Mouse (Mus musculus) right cerebral cortex, postnatal 4 days (tissue): ENCODE results near the gene Zfp583.
"Not testable (repeated sequence)": the region's sequence is repeated elsewhere in the genome, so short reads cannot be mapped to it uniquely, and the experiment has no call there.

Experiments
- DNase-seq: peaks from one replicate; pipeline ENCODE4 v3.0.0-alpha.2; 2022

Zfp583 gene

DNA sequence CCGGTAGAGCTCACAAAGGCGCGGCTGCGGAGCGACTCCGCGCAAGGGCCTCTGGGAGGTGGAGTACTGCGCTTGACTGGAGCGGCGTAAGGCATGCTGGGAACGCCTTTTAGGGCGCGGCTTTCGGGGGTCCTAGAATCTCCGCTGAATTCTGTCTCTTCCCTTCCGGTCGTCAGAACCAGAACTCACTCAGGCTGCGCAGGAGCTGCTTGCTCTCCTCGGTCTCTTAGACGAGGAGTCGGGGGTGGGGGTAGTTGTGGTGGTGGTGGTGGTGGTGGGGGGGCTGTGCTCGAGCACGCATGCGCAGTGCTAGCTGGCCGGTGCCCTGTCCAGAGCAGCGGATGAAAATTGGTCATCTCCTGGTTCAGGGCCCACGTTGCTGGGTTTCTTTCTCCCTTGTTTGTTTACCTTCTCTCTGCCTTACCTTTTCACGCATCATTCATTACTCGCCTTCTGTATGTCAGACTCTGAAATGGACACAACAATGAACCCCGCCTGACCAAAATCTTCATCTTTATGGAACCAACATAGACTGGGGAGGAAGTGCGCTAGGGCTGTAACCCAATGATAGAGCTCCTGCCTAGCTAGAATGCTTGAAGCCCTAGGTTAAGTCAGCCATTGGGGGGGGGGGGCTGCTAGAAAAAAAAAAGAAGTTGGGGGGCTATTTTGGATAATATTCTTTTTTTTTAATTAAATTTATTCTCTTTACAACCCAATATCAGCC is at the start of gene Zfp583:
Gene Zfp583, minus strand, starts transcription at position 53 of the 724 bp plus-strand sequence.
- DNase-seq, result peak; percentile 83

DNA sequence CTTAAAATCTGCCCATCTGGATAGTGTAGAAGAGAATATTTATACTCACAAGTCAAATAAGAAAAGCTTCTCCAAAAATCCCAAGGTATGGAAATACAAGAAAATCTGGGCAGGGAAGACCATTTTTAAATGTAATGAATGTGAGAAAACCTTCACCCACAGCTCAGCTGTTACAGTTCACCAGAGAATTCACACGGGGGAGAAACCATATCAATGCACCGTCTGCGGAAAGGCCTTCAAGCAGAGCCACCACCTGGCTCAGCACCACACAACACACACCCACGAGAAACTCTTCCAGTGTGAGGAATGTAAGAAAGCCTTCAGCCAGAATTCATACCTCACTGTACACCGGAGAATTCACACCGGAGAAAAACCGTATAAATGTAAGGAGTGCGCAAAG is 47.4 kb upstream of the Zfp583 start:
- DNase-seq, result no peak

DNA sequence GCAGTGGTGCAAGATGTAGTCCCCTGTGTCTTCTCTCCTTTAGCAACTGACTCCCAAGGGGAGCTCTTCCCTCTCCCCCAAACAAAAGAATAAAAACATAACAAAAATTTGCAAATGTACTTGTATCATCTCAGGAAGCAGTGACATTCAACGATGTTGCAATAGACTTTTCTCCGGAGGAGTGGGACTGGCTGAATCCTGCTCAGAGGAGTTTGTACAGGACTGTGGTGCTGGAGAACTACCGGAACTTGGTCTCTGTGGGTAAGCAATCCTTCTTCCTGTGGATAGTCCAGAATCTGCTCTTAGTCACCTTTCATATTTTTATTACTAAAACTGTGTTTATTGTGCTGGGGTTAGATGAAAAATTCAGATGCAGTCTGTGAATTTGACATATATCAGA is 41.9 kb upstream of the Zfp583 start:
- no peak for DNase-seq

- DNase-seq, result no peak
Observed at GRCm38 (mm10) chr7:6369460-6369859, 38.4 kb upstream of the Zfp583 start.

DNA sequence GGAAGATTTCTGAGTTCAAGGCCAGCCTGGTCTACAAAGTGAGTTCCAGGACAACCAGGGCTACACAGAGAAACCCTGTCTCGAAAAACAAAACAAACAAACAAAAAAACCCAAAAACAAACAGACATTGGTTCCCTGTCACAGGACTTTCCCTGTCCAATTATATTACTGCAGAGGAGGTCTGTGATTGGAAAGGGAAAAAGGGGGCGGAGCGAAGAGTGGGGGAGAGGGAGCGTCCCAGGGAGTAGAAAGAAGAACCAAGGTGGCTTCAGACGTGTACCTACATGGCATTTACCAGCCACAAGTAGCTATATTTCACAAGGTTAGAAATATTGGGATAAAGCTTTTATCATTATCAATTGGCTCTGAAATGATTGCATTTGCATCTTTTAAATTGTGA is 37.1 kb upstream of the Zfp583 start:
- DNase-seq, result not testable (repeated sequence)

DNA sequence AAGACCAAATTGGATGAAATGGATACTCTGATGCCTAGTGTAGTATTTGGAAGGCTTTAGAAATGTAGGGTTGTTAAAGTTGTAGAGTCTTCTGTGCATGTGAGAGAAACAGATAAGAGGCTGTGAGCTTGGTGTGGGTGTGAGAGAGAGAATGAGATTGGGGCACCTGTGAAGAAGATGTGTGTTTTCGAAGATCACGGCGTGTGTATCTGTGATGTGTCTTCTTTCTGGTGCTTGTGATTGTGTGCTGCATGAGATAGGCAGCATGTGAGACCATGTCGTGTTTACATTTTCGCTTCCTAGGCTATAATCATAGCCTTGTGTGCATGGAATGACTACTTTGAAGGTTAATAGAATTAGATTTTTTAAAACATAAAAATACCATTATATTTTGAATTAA is 36.1 kb upstream of the Zfp583 start:
- no peak for DNase-seq

GRCm38 (mm10) chr7:6364761-6365160 is 33.7 kb upstream of the Zfp583 start:
- no peak for DNase-seq

DNA sequence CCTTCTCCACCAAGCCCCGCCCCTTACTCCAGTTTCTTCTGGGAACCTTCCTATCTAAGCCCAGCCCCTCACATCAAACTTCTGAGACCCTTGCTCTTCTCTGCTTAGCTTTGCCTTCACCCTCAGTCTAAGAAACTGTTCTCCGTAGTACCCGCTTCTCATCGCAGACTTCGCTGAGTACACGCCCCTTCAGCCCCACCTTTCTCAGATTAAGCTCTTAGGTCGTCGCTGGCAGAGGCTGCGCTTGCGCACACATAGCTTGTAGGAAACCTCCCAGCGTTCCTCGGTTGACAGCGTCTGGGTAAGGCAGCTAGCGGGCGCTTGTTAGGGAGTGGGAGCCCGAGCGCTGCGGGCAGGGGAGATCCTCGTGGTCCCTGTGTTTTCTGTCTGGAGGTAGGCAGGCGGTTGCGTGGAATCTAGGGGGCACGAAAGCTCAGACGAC is 32.0 kb upstream of the Zfp583 start, which contains the start of gene Zfp78:
Gene Zfp78, plus strand, starts transcription at position 234 of the 442 bp plus-strand sequence.
- DNase-seq, result peak; percentile 77

GRCm38 (mm10) chr7:6362268-6363046 is 31.4 kb upstream of the Zfp583 start:
- peak; percentile 95 for DNase-seq

DNA sequence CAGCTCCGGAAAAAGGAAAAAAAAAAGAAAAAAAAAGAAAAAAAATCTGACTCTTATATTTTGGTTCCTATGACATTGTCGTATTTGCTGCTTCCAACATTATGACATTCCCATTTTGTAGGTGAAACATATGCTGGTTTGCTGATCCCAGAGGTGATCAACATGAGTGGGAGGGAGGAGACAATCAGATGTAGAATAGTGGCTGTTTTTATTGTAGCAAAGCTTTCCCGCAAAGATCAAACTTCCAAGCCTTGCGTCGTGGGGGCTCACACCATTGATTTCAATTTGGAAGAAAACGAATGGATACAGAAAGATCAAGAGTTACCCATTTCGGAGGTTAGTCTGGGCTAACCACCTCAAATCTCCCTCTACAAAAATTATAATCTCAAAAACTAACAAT is 30.7 kb upstream of the Zfp583 start:
- DNase-seq, result no peak

GRCm38 (mm10) chr7:6360477-6361060 is 29.5 kb upstream of the Zfp583 start:
- no peak for DNase-seq

GRCm38 (mm10) chr7:6358937-6359590 is 28.0 kb upstream of the Zfp583 start:
- DNase-seq, result no peak

- DNase-seq, result no peak
Observed at GRCm38 (mm10) chr7:6358121-6358520, 27.0 kb upstream of the Zfp583 start.

DNA sequence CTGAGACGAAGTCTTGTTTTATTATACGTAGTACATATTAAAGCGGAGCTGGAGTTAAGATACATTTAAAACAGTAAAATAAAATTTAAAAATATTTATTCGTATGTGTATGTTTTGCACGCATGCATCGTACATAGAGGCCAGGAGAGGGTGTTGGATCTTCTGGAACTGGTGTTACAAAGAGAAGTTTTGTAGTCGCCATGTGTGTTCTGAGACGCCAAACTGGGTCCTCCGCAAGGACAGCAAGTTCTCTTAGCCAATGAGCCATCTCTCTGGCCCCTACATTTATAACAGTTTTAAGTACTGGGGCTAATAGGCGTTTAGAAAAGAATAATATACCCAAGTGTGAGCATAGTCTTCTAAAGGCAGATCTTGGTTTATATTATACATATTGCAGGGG is 13.0 kb upstream of the Zfp583 start:
- DNase-seq, result no peak

GRCm38 (mm10) chr7:6343501-6344071 is 12.5 kb upstream of the Zfp583 start, which contains the start of gene Gm3854:
TSS of gene Gm3854 (plus strand) at chr7:6343759.
- peak; percentile 74 for DNase-seq

DNA sequence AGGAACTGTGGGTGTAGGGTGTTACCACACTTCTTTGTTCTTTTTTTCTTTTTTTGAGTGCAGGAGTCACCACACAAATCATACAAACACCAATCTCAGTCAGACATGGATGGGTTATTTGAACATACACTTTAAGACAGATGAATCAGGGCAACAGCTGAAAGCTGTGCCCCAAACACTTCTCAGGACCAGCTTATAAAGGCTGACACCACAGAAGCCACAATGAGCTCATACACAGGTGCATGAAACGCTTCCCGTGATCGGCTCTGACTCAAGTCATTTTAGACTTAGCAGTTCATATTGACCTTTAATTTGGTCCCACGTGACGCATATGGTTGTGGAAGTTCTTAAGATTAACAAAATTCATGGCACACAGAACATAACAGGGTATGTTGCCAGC is 8.8 kb upstream of the Zfp583 start:
- DNase-seq, result no peak

GRCm38 (mm10) chr7:6330458-6331232 is 440 bp downstream of the Zfp583 start:
- peak; percentile 19 for DNase-seq

GRCm38 (mm10) chr7:6300796-6301195 is 30.3 kb downstream of the Zfp583 start:
- not testable (repeated sequence) for DNase-seq

- DNase-seq, result not testable (repeated sequence)
Observed at GRCm38 (mm10) chr7:6291121-6291520, 40.0 kb downstream of the Zfp583 start.

DNA sequence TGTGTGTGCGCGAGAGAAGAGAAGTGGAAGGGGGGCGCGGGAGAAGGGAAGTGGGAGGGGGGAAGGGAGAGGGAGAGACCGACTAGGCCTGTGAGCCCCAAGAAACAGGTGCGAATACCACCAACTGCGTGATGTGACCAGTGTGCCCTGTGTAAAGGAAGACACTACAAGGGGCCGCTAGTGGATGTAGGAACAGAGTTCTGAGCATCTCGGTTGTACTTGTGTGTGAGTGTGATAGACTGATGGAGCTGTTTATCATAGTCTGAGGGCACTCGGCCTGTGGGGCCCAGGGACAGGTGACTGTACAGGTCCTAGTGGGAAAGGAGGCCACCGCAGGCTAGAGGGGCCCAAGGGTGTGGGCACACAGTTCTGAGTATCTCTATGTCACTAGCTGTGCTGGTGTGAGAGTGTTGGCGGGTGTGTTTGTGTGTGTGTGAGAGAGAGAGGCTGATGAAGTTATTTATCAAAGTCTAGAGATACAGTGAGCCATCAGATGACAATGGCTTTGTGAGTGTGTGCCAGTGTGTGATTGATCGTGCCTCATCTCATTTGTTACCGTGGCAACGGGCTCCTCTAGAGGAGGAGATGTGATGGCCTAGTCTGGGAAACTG is 44.1 kb downstream of the Zfp583 start:
- DNase-seq, result peak; percentile 27
